Mouse (Mus musculus): ENCODE data around the gene Wbp2nl.

GRCm38 (mm10) chr15:82271201-82271600 lies 27.6 kb upstream of the Wbp2nl start:
- no peak for TF ChIP-seq POLR2A (IDR thresholded peaks at IDR 0.05; ENCODE audit: insufficient read depth, low read depth, low read length)
- TF ChIP-seq CTCF (IDR thresholded peaks at IDR 0.05; ENCODE audit: insufficient read depth, low read depth, low read length) = peak; percentile 71

All from olfactory bulb, adult 2 months (tissue).